Mouse (Mus musculus) Patski (cell line): ENCODE measurements around the gene Madd. TPM values are rescaled to one million over a fixed set of nuclear protein-coding genes. Genes with fewer than 3 reads are reported as not detected.
A peak's percentile ranks its signal among the peaks of the same experiment; 100 is the strongest.
"Not testable (repeated sequence)": the region's sequence is repeated elsewhere in the genome, so short reads cannot be mapped to it uniquely, and the experiment has no call there.

Experiments used
- ATAC-seq: fragments of 100-300 bp; one replicate; pipeline ENCODE4 v1.8.0; 2021
- CTCF ChIA-PET: fragments of 350-600 bp; sonication (Branson Sonifier 250); formaldehyde crosslinking; loops from one replicate; lab custom pipeline; 2022; ENCODE audit warnings: inconsistent platforms; lab: Charles Lee
- POLR2A ChIA-PET: fragments of 350-600 bp; sonication (Branson Sonifier 250); formaldehyde crosslinking; loops from one replicate; lab custom pipeline; 2022; ENCODE audit warnings: antibody characterized with exemption, inconsistent platforms; lab: Charles Lee
- DNase-seq: peaks from one replicate; pipeline ENCODE4 v3.0.0-alpha.2; 2011; ENCODE audit warnings: low read depth, low spot score
- H3K27me3 ChIP-seq: fragments of 371-371 bp; one replicate; pipeline ENCODE4 v1.5.1; 2021
- CTCF ChIP-seq: fragments of 100-300 bp; IDR thresholded peaks from one replicate; pipeline ENCODE4 v1.5.1; 2021
- in situ Hi-C: fragments of 300-500 bp; cut with MboI; formaldehyde crosslinking; loops from 3 replicates; pipeline ENCODE4 v1.11.1; 2018; ENCODE audit warnings: low pct_unique_long_range_greater_than_20kb, mixed read lengths
- polyA plus RNA-seq: library from polyadenylated mRNA; unstranded; gene quantifications from one replicate; pipeline ENCODE4 v1.2.3, GENCODE M21; 2021

Madd gene
- polyA plus RNA-seq, 1 experiment from 2014 or later = 12.8 TPM

- in situ Hi-C loops = loop anchor here (5.0 to 10.0 kb wide), 2 partner anchors 102 to 370 kb away; no protein-coding TSS in a partner anchor
- CTCF ChIA-PET = interaction anchor here (0.6 to 2.7 kb wide), 41 partner anchors 8 to 388 kb away, joined by 3 to 15 read pairs (median 4); partner anchors contain the start of genes Acp2, Ddb2, Nr1h3 and Slc39a13
- H3K27me3 ChIP-seq = peaks cover 1% of the 10 kb centered on the region
- TF ChIP-seq CTCF = no peak
- DNase-seq (peak; percentile 68), ATAC-seq (peak; percentile 72)
- POLR2A ChIA-PET = no interaction called here
Measured at GRCm38 (mm10) chr2:91114781-91115577, 68.7 kb downstream of the Madd start.

- in situ Hi-C loops = loop anchor here (5.0 to 10.0 kb wide), 2 partner anchors 103 to 371 kb away; no protein-coding TSS in a partner anchor
- no peak for DNase-seq
- POLR2A ChIA-PET = no interaction called here
- no peaks in the 10 kb centered on the region for H3K27me3 ChIP-seq
- CTCF ChIA-PET = interaction anchor here (2.1 to 2.7 kb wide), 3 partner anchors 10 to 52 kb away, joined by 7 to 8 read pairs (median 7); partner anchors contain the start of gene Slc39a13
- no peak for TF ChIP-seq CTCF
- no peak for ATAC-seq
Measured at GRCm38 (mm10) chr2:91113852-91114251, 69.8 kb downstream of the Madd start.

- ChIA-PET CTCF (interaction anchor here (2.1 to 2.7 kb wide), 3 partner anchors 10 to 52 kb away, joined by 7 to 8 read pairs (median 7); partner anchors contain the start of gene Slc39a13), POLR2A (interaction anchor here (0.6 kb wide), 1 partner anchor 127 kb away, joined by 4 read pairs; no protein-coding TSS in a partner anchor)
- DNase-seq (no peak), ATAC-seq (no peak)
- H3K27me3 ChIP-seq = no peaks in the 10 kb centered on the region
- no peak for TF ChIP-seq CTCF
- in situ Hi-C loops = loop anchor here (5.0 to 10.0 kb wide), 2 partner anchors 104 to 371 kb away; no protein-coding TSS in a partner anchor
Measured at GRCm38 (mm10) chr2:91113334-91113733, 70.3 kb downstream of the Madd start.

- no peaks in the 10 kb centered on the region for H3K27me3 ChIP-seq
- in situ Hi-C loops = loop anchor here (5.0 to 10.0 kb wide), 2 partner anchors 105 to 372 kb away; no protein-coding TSS in a partner anchor
- no peak for DNase-seq
- ChIA-PET CTCF (interaction anchor here (2.1 kb wide), 1 partner anchor 42 kb away, joined by 7 read pairs; the partner anchor contains the start of gene Slc39a13), POLR2A (interaction anchor here (0.8 to 1.1 kb wide), 2 partner anchors 125 to 371 kb away, joined by 3 read pairs; no protein-coding TSS in a partner anchor)
- ATAC-seq = peak; percentile 67
- TF ChIP-seq CTCF = no peak
Measured at GRCm38 (mm10) chr2:91112491-91112890, 71.1 kb downstream of the Madd start.

- CTCF ChIA-PET = interaction anchor here (1.0 to 2.1 kb wide), 2 partner anchors 12 to 41 kb away, joined by 3 to 7 read pairs; partner anchors contain the start of gene Slc39a13
- in situ Hi-C loops = loop anchor here (5.0 to 10.0 kb wide), 2 partner anchors 105 to 373 kb away; no protein-coding TSS in a partner anchor
- not testable (repeated sequence) for DNase-seq, H3K27me3 ChIP-seq, ATAC-seq
- POLR2A ChIA-PET = interaction anchor here (1.1 kb wide), 1 partner anchor 126 kb away, joined by 3 read pairs; no protein-coding TSS in a partner anchor
Measured at GRCm38 (mm10) chr2:91111832-91112231, 71.8 kb downstream of the Madd start.

GRCm38 (mm10) chr2:91110429-91110828 is 73.2 kb downstream of the Madd start:
- DNase-seq = no peak
- no peak for TF ChIP-seq CTCF

GRCm38 (mm10) chr2:91109807-91110385 is 73.7 kb downstream of the Madd start:
- DNase-seq (no peak), ATAC-seq (no peak)
- H3K27me3 ChIP-seq = no peaks in the 10 kb centered on the region
- POLR2A ChIA-PET = no interaction called here
- TF ChIP-seq CTCF = no peak
- in situ Hi-C loops = loop anchor here (5.0 to 10.0 kb wide), 3 partner anchors 38 to 375 kb away; partner anchors contain the start of gene Slc39a13
- CTCF ChIA-PET = interaction anchor here (1.1 kb wide), 1 partner anchor 40 kb away, joined by 3 read pairs; the partner anchor contains the start of gene Slc39a13

More at GRCm38 (mm10) chr2:91110429-91110828, 73.2 kb downstream of the Madd start:
- ATAC-seq = no peak
- in situ Hi-C loops = loop anchor here (5.0 to 10.0 kb wide), 2 partner anchors 107 to 374 kb away; no protein-coding TSS in a partner anchor
- ChIA-PET POLR2A (no interaction called here), CTCF (interaction anchor here (1.1 kb wide), 1 partner anchor 40 kb away, joined by 3 read pairs; the partner anchor contains the start of gene Slc39a13)
- no peaks in the 10 kb centered on the region for H3K27me3 ChIP-seq

- POLR2A ChIA-PET = no interaction called here
- H3K27me3 ChIP-seq = no peaks in the 10 kb centered on the region
- DNase-seq (no peak), ATAC-seq (no peak)
- in situ Hi-C loops = loop anchor here (5.0 kb wide), 1 partner anchor 37 kb away; the partner anchor contains the start of gene Slc39a13
- TF ChIP-seq CTCF = no peak
- CTCF ChIA-PET = interaction anchor here (1.2 to 1.6 kb wide), 2 partner anchors 39 to 43 kb away, joined by 5 to 7 read pairs; partner anchors contain the start of gene Slc39a13
Measured at GRCm38 (mm10) chr2:91109241-91109640, 74.4 kb downstream of the Madd start.

GRCm38 (mm10) chr2:91108156-91108555 is 75.5 kb downstream of the Madd start:
- in situ Hi-C loops = loop anchor here (5.0 kb wide), 1 partner anchor 36 kb away; the partner anchor contains the start of gene Slc39a13
- TF ChIP-seq CTCF = no peak
- CTCF ChIA-PET = interaction anchor here (0.9 to 1.6 kb wide), 3 partner anchors 24 to 42 kb away, joined by 3 to 7 read pairs (median 5); partner anchors contain the start of gene Slc39a13
- POLR2A ChIA-PET = interaction anchor here (0.7 to 1.1 kb wide), 2 partner anchors 38 to 58 kb away, joined by 3 to 4 read pairs; partner anchors contain the start of gene Slc39a13
- DNase-seq (no peak), ATAC-seq (no peak)
- no peaks in the 10 kb centered on the region for H3K27me3 ChIP-seq
